Mouse (Mus musculus): ENCODE results near the gene Lgals4.

The Lgals4 gene

DNA sequence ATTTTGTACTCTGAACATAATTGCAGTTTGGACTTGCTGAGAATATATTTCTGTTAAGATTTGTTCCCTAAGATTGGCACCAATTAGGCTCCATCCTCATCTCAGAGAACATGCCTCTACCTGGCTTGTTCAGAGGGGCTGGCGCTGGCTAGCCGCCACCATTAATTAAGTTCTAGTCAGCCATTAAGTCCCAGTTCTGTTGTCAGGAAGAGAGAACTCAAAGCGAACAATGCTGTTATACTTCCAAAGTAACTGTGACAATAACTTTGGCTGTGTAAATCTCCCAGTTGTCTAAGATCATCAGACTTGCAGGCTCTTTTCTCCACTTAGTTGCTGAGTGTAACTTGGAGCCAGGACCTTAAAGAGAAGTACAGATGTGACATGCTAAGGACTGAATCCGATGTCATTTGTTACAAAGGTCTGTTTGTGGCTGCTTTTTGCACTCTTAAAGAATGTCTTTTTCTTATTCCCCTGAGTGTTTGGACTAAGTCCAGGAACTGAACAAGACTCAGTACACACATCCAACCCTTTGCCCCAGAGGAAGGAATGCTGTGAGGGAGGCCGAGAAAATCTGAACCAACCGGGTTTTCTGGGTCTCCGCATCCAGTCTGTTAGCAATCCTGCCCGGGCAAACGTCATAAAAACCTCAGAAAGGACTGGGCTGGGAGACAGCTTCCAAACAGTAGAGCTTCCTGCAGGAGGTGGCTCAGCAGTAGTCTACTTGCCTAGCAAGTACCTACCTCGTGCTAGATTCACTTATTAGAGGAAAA is 31.6 kb upstream of the Lgals4 start:
- TF ChIP-seq GATA4 (IDR thresholded peaks at IDR 0.05; ENCODE audit: insufficient replicate concordance, low read length): no peak

DNA sequence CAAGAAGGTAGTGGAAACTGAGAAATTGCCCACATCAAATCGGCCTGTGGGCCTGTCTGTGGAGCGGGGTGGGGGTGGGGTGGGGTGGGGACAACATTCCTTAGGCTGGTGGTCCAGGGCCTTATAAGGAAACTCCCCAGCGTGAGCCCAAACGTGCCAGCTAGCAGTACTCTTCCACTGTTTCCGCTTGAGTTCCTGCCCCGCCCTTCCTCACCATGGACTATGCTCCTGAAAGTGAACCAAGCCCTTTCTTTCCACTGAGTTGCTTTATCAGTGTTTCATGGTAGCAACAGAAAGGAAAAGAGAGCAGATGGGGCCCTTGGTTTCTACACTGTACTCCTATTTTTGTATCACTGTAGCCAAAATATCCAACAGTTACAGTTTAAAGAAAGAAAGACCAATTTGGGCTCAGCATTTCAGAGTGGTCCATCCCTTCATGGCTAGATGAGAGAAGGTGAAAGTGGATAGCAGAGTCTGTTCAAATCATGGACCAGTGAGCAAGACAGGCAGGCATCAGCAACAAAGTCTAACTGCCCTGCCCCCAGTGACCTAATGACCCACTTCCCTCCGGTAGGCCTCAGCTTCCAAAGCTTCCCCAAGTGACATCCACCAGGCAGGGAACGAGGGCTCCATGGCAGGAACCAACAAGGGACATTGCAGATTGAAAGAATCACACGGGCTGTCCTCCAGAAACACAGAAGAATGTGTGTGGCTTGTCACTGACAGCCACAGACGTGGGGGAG is 30.6 kb upstream of the Lgals4 start:
- TF ChIP-seq GATA4 (IDR thresholded peaks at IDR 0.05; ENCODE audit: insufficient replicate concordance, low read length): no peak

DNA sequence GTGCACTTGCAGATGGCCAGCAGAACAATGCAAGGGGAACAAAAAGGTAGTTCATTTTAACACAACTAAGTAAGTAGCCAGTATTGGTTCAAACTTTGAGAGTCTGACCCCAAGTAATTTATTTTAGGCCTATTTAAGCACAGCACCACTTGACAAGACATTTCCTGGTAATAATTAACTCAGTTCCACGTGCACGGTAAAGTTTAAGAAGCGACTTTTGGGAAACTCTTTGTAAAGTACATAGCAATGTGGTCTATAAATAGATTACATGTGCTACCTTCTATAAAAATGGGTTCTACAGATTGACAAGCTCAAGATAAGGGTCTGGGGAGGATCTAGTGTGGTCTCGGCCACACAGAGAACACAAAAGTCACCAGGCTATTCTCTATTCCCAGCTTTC is 29.9 kb upstream of the Lgals4 start:
- no peak for TF ChIP-seq GATA4 (IDR thresholded peaks at IDR 0.05; ENCODE audit: insufficient replicate concordance, low read length)

DNA sequence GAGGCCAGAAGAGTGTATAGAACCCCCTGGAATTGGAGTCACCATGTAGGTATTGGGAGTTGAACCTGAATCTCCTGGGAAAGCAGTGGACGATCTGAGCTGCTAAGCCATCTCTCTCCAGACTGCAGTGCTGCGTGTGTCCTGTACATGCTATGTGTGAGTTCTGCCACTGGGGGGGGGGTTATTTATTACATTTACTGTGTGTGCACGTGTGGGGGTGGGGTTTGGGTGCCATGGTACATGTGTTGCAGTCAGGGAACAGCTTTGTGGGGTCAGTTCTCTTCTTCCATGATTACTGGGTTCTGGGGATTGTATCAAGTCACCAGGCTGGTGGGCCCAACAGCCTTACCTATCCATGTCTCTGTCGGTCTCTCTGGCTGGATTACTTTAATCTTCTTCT is 26.8 kb upstream of the Lgals4 start:
- no peak for TF ChIP-seq GATA4 (IDR thresholded peaks at IDR 0.05; ENCODE audit: insufficient replicate concordance, low read length)

DNA sequence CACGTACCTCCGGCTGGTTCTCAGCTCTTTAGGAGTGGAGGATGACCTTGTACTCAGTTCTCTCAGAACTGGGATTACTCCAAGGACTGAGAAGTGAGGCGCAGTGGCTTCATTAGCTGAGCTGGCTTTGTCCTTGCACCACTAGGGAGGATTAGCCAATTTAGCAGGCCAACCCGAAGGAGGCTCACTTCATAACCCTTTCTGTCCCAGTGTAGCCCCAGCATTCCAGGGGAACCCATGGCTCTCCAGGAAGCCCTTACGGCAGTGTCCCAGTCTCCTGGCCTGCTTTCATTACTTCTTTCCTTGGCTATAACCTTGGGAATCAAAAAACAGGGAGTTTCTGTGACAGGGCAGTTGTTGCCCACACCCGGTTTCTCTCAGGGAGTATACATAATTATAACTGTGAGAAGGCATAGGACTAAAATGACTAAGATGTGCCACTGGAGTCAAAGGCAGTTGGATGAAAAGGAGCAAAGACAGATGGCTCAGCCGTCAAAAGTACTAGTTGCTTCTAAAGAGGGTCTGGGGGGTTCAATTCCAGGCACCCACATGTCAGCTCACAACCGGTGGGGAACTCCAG is 25.9 kb upstream of the Lgals4 start:
- no peak for TF ChIP-seq GATA4 (IDR thresholded peaks at IDR 0.05; ENCODE audit: insufficient replicate concordance, low read length)

DNA sequence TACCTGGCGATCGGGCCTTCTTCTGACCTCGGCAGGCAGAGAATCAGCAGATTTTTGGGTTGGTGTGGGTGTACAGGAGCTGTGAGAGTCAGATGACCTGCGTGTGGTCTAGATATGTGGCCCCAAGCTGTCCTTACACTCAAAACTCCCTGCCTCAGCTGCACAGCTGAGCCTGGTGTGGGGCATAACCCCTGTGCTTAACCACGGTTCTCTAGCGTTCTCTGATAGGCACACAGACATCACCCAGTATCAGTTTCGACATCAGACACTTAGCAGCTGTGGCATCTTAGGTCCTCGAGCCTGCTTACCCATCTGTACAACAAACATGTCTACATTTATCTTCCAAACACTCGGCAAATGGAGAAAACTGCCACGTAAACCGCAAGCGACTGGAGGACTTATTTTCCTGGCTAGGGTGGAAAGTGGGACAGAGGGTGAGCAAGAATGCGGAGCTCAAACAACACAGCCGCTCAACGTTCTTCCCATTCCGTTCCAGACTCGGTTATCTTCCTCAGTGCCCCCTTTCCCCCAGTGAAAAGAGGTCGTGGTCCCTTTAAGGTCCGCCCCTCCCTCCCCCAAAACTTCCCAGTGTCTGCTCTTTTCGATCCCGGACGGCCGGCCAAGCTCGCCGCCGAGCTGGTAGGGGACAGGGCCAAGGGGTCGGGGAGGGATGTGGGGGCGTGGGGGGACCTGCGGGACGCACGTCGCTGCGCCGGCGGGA is 25.3 kb upstream of the Lgals4 start, which contains the start of gene Hnrnpl:
TSS of gene Hnrnpl (plus strand) at position 321 of the 721 bp plus-strand sequence.
- TF ChIP-seq GATA4 (IDR thresholded peaks at IDR 0.05; ENCODE audit: insufficient replicate concordance, low read length): no peak

DNA sequence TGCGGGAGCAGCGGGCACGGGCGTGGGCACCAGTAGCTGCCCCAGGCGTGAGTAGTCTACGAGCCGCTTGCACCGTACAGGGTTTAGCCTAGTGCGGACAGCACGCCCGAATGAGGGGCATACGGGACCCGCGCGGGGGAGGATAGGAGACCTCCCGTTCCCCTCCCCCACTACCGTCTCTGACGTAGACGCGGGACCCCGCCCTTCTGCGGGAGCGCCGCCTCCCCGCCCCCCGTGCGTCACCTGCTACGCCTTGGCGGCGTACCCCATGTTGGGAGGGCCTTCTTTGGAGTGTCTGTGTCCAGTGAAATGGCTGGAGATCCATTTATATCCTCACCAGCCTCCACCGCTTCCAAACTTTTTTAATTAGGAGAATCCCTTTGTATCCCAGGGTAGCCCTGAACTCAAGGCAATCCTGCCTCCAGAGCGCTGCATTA is 24.7 kb upstream of the Lgals4 start:
- TF ChIP-seq GATA4 (IDR thresholded peaks at IDR 0.05; ENCODE audit: insufficient replicate concordance, low read length): no peak

DNA sequence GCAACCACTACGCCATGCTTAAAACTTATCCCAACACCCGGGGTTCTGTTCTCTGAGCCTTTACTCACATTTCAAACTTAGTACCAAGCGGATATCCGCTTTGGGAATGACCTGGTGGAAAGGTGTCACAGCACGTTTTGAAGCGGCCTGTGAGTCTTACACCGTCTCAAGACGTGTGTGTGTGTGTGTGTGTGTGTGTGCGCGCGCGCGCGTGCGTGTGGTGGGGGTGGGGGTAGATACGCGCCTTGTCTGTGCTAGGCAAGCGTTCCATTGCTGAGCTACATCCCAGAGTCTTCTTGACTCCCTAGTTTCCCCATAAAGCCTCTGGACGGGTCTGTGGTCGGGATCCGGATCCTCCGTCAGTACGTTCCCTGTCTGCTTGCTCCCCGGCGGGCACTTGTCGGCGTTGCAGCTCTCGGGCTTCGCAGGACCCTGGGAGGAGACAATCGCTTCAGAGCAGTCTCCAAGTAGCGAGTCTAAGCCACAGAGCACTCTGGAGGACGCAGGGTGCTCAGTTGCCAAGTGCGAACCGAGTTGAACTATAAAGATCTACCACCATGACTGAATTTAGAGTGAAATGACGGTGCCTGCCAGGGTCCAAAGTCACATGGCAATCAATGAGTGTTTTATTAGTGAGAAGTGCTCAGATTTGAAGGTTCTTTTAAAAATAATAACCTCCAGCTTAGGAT is 24.1 kb upstream of the Lgals4 start:
- no peak; the same call in 1 of the 2 replicates for TF ChIP-seq GATA4 (IDR thresholded peaks at IDR 0.05; ENCODE audit: insufficient replicate concordance, low read length)

DNA sequence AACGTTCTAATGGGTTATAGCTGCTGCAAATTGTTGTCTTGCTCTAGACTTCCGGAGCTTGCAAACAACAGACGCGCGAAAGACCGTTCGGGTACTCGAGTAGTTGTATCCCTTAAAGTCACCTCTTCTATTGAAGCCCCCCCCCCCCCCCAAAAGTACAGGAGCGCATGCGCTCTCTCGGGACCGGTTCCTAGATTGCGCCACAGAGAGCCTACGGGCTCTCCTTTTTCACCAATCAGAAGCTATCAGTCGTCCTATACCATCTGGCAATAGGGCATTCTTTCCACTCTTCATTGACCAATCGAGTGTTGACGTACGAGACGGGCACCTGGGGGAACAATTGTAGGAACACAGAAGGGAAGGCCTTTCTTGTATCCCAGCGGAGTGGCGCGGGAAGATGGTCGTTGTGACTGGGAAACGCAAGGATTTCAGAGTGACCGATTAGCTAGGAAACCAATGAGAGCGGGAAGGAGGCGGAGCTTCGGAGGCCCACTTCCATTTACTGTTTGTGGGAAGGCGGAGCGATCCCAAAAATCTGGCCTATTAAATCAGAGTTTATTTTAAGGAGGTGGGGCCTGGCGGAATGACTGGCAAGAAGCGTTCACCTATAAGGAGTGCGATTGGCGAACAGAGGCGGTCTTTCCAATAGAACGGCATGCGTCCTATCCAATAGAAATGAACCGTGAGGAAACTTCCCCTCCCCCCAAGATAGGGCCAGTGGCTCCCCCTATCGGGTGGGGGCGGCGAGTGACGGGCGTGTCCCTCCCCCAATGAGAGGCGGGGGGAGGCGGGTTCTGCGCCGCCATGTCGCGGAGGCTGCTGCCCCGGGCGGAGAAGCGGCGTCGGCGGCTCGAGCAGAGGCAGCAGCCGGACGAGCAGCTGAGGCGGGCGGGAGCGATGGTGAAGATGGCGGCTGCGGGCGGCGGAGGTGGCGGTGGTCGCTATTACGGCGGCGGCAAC is 23.3 kb upstream of the Lgals4 start:
- peak; percentile 95; the same call in 1 of the 2 replicates for TF ChIP-seq GATA4 (IDR thresholded peaks at IDR 0.05; ENCODE audit: insufficient replicate concordance, low read length)

DNA sequence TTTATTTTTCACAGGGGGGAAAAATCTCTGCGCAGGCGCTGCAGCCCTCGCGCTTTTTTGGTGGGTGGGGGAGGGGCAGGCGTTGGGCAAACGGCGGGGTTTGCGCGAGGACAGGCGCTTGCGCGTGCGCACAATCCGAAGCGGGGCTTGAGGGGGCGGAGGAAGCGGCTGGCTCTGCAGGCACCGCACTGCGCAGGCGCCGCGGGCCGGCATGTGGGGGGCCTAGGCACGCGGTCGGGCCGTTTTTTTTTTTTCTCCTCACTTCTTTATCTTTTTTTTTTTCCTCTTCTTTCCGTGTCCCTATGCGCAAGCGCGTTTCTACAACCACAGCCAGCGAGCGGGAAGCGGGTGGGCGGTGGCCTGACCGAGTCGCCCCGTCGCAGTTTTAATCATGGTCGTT is 22.4 kb upstream of the Lgals4 start:
- TF ChIP-seq GATA4 (IDR thresholded peaks at IDR 0.05; ENCODE audit: insufficient replicate concordance, low read length): peak; percentile 26; the same call in 1 of the 2 replicates

DNA sequence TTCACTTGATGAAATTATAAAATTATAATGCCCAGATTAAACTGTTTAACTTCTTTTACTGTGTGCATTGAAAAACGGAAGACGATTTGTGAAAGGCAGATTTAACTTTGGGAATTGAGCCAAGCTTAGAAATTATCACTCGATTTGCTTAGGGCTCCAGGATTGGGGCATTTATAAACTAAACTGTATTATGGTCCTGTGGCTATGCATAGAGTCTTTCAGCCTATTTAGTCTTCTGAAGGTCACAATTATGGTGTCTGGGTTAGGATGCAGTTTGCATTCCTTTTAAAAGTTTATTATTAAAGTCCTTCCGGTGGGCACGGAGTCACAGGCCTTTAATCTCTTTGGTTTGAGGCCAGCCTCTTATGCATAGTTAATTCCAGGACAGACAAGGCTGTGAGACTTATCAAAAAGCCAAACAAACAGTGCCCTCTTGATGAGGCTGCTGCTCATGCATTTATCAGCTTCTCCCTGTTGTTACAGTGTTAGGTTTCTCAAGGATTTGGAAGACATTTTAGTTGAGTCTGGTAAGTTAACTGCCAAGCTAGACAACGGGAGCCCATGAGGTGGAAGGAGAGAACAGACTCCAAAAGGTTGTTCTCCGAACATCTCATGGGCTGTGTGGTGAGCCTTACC is 21.9 kb upstream of the Lgals4 start:
- no peak for TF ChIP-seq GATA4 (IDR thresholded peaks at IDR 0.05; ENCODE audit: insufficient replicate concordance, low read length)

DNA sequence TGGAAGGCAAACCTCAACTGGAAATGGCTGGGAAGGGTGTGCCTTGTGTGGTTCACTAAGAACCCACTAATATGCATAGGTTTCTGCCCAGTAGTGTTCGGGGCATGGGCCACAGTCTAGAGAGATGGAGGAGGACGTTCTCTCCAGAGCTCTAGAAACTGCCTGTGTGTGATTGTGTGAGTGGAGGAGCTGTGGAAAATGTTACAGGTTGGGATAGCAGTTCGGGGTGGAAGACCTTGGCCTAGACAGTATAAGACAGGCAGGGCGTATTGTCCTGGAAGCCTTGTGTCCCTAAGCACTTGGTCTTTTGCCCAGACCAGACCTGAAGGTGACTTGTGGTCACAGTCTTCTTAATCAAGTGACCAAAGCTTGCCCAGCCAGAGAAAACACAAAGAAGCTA is 21.2 kb upstream of the Lgals4 start:
- no peak for TF ChIP-seq GATA4 (IDR thresholded peaks at IDR 0.05; ENCODE audit: insufficient replicate concordance, low read length)

DNA sequence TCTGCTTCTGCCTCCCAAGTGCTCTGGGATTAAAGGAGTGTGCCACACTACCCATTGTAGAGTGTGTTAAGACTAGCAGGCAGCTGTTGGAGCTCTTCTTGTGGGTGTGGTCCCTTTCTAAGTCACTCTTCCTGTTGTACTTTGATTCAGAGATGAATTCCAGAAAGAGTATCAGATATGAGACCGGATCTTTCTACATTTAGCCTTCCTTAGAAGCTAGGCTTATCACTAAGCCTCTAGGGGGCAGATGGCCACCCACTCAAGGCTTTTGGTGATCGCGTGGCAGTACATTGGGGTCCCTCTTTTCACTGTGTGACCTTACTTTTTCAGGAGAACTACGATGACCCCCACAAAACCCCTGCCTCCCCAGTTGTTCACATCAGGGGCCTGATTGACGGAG is 20.7 kb upstream of the Lgals4 start:
- TF ChIP-seq GATA4 (IDR thresholded peaks at IDR 0.05; ENCODE audit: insufficient replicate concordance, low read length): 0 out of 2 replicates have a peak, but pooled peaks have one; percentile 28
